Mouse (Mus musculus) kidney, adult 2 months (tissue): Measurements from ENCODE around the gene Fbxw10. TPM values are rescaled to one million over a fixed set of nuclear protein-coding genes. Genes with fewer than 3 reads are reported as not detected.
A peak's percentile ranks its signal among the peaks of the same experiment; 100 is the strongest.

Experiments used
- DNase-seq: peaks from one replicate; pipeline ENCODE4 v3.0.0; 2021
- H3K27ac ChIP-seq: fragments of 200-500 bp; 2 replicates; pipeline ENCODE4 v1.5.1; 2012; ENCODE audit warnings: low read depth, low read length, control low read depth, inconsistent platforms; ENCODE audit not compliant: insufficient read depth
- H3K27me3 ChIP-seq: fragments of 200-500 bp; replicated peaks from 2 replicates; pipeline ENCODE4 v1.6.1; 2012; ENCODE audit warnings: mild to moderate bottlenecking, moderate library complexity, low read length, inconsistent platforms; ENCODE audit not compliant: control insufficient read depth, insufficient read depth
- H3K36me3 ChIP-seq: fragments of 200-500 bp; 2 replicates; pipeline ENCODE4 v1.6.1; 2012; ENCODE audit warnings: mild to moderate bottlenecking, moderate library complexity, low read length, inconsistent platforms; ENCODE audit not compliant: control insufficient read depth, insufficient read depth
- H3K4me1 ChIP-seq: fragments of 200-500 bp; 2 replicates; pipeline ENCODE4 v1.6.1; 2011; ENCODE audit warnings: low read length; ENCODE audit not compliant: control insufficient read depth, insufficient read depth
- H3K4me3 ChIP-seq: fragments of 200-500 bp; 2 replicates; pipeline ENCODE4 v1.5.1; 2011; ENCODE audit warnings: mild to moderate bottlenecking, low read depth, low read length, control low read depth; ENCODE audit not compliant: insufficient read depth
- CTCF ChIP-seq: fragments of 200-500 bp; conservative IDR thresholded peaks from 2 replicates; pipeline ENCODE4 v1.5.1; 2011; ENCODE audit warnings: low read depth, mild to moderate bottlenecking, control low read depth, low read length, moderate library complexity, mixed read lengths; ENCODE audit not compliant: insufficient read depth, insufficient read length
- POLR2A ChIP-seq: fragments of 200-500 bp; IDR thresholded peaks from one replicate; pipeline ENCODE4 v1.6.1; 2011; ENCODE audit warnings: low read depth, low read length, control low read depth
- WGBS: fragments of 180-500 bp; shearing (Covaris S2); methylation state at CpG from one replicate; pipeline ENCODE4 v1.1.7; 2018; 5-methylcytosine and 5-hydroxymethylcytosine counted together
- polyA plus RNA-seq: library from polyadenylated mRNA; depleted of rRNA; stranded (reverse); fragments of >200 nt; gene quantifications from 2 replicates; pipeline ENCODE4 v1.2.3, GENCODE M21; 2012; rRNA removed

The Fbxw10 gene
- polyA plus RNA-seq: 0.29 and 0.30 TPM in 2 replicates

DNA sequence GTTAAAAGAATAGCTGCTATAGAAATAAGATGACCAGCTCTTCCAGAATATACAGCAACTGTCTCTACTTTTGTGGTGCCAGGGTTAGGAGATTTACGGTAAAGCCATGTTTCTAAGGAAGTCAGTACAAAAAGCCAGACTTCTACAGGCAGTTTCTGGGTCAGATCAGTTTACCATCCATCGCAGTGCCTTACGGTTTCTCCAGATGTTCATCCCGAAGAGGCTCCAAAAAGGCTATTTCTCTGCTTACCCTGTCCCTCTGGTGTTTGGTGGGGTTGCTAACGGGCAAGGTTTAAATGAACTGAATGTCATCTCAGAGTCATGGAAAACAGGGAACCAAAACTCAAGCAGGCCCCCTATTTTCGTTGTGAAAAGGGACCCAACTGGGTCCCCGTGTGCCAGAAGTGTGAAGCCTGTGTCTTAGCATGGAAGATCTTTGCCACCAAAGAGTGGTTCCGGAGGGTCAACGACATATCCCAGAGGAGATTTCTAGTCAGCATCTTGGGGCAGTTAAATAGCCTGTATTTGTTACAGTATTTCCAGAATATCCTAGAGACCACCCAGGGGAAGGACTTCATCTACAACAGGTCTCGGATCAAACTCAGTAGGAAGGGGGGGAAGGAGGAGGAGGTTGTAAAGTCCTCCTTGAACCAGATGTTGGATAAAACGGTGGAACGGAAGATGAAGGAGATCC is at the start of gene Fbxw10:
Gene Fbxw10 (plus strand): TSS at position 109 of the 694 bp plus-strand sequence.
- Histone ChIP-seq H3K27ac (no peak within 1 kb of the TSS), H3K4me3 (peak within 1 kb of the TSS; percentile 30; the same call in 1 of the 2 replicates), H3K27me3 (no peaks in the 10 kb centered on the region; the same call in 1 of the 2 replicates), H3K36me3 (no peaks in the 10 kb centered on the region; the same call in 1 of the 2 replicates), H3K4me1 (no peaks in the 10 kb centered on the region)
- TF ChIP-seq CTCF: no peak
- no peak for TF ChIP-seq POLR2A
- WGBS: 24% methylated on average over 12 of the region's 12 CpGs
- peak; percentile 51 for DNase-seq

DNA sequence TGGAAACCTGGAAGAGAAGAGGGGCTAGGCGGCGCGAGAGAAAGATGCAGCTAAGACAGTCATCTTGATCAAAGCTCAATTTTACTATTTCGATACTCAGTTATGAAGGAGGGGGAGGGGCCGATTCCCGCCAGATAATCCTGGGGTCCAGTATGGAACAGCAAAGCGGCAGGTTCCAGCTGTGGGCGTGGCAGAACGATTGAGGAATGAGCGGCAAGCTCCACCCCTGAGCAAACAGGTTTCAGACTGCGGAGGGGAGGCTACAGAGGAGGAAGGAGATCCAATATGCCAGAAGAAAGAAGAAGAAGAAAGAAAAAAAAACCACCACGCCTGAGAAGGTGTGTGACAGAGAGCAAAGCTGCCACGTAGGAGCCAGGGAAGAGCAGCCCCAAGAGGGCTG is 42.8 kb upstream of the Fbxw10 start:
- no peaks in the 10 kb centered on the region for H3K27me3 ChIP-seq
- WGBS: 64% methylated on average over 13 of the region's 13 CpGs
- H3K27ac ChIP-seq: no peak overlapping the region
- H3K4me1 ChIP-seq: no peaks in the 10 kb centered on the region
- H3K36me3 ChIP-seq: no peaks in the 10 kb centered on the region
- TF ChIP-seq CTCF (no peak), POLR2A (no peak)
- no peak overlapping the region for H3K4me3 ChIP-seq
- DNase-seq: no peak

DNA sequence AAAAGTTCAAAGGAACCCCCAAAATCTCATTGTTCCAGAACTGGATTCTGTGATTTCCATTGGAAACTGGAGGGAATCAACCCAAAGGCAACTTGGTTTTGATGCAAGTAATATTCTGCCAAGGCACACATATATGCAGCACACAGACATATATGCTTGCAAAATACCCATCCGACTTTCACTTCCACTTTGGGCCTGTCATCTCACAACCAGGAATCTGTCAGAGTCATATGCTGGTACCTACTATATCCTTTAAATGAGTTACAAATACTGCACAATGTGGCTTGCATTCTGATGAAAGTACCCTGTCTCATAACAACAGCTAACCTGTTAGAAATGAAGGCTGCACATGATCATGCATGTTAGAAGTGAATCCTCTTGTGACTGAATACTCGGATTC is 38.9 kb upstream of the Fbxw10 start:
- Histone ChIP-seq H3K36me3 (no peaks in the 10 kb centered on the region), H3K27ac (no peak overlapping the region), H3K4me3 (no peak overlapping the region), H3K27me3 (no peaks in the 10 kb centered on the region), H3K4me1 (no peaks in the 10 kb centered on the region)
- no peak for DNase-seq
- TF ChIP-seq CTCF (no peak), POLR2A (no peak)
- WGBS: 95% methylated on average over 2 of the region's 2 CpGs

DNA sequence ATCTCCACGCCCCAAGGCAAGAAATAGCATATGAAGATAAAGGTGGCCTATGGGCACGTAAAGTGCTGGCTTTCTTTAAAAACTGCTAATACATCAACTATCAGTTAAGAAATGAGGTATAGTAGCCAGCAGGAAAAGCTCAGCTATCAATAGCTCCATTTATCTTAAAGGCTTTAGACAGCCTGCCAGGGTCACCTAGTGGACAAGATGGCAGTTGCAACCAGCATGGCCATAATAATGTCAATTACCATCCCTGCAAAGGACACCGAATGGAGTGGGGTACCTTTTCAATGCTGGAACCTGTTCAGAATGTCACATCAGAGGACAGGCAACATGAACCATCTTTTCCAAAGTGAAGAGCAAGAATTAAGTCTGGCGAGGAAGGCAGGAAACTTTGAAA is 37.7 kb upstream of the Fbxw10 start:
- Histone ChIP-seq H3K27me3 (no peaks in the 10 kb centered on the region), H3K4me3 (no peak overlapping the region), H3K4me1 (no peaks in the 10 kb centered on the region), H3K27ac (no peak overlapping the region), H3K36me3 (no peaks in the 10 kb centered on the region)
- TF ChIP-seq POLR2A (no peak), CTCF (peak; percentile 42; the same call in 1 of the 2 replicates)
- WGBS: 68% methylated on average over 4 of the region's 4 CpGs
- no peak for DNase-seq

DNA sequence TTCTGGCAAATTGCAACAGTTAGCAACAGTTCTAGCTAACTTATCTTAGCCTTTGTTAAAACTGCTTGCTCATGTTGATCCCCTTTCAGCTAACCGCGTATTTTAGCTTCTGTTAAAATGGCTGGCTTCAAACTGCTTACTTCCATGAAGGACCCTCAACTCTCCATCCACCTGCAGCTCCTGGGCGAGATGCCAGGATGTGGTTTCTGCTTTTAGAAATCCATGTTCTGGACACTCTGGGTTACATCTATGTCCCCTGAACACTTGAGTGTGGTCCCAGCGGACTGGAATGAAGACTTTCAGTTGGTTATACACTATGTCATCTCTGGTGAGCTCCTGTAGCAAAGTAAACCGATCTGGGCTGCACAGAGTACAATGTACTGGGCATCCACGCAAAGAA is 34.6 kb upstream of the Fbxw10 start:
- DNase-seq: peak; percentile 32
- no peak for TF ChIP-seq POLR2A
- TF ChIP-seq CTCF: no peak
- Histone ChIP-seq H3K27ac (no peak overlapping the region), H3K36me3 (no peaks in the 10 kb centered on the region), H3K4me1 (no peaks in the 10 kb centered on the region), H3K27me3 (no peaks in the 10 kb centered on the region), H3K4me3 (no peak overlapping the region)
- WGBS: 84% methylated on average over 6 of the region's 6 CpGs

DNA sequence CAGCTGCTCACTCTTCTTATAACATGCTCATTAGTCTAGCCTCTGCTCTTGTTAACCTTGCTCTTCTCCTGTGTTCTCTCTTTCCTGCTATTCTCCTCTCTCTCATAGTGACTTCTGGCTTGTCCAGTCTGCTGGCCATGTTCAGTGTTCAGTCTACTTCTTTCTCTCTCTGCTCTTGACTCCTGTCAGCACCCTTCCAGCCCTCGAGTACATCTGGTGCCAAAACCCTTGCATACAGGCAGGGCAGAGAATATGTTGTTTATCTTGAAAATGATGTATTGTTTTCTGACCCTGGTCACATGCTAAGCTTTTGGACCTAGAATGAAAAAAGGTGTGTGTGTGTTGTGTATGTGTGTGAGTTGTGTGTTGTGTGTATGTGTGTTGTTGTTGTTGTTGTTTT is 33.4 kb upstream of the Fbxw10 start:
- H3K36me3 ChIP-seq: no peaks in the 10 kb centered on the region
- TF ChIP-seq CTCF: no peak
- H3K27me3 ChIP-seq: no peaks in the 10 kb centered on the region
- no peak overlapping the region for H3K4me3 ChIP-seq
- no peaks in the 10 kb centered on the region for H3K4me1 ChIP-seq
- H3K27ac ChIP-seq: no peak overlapping the region
- no peak for DNase-seq
- WGBS: 55% methylated on average over 1 of the region's 1 CpGs

- 67% methylated on average over 6 of the region's 6 CpGs for WGBS
- no peaks in the 10 kb centered on the region for H3K27me3 ChIP-seq
- no peaks in the 10 kb centered on the region for H3K36me3 ChIP-seq
- DNase-seq: peak; percentile 50
- no peak overlapping the region for H3K4me3 ChIP-seq
- H3K4me1 ChIP-seq: no peaks in the 10 kb centered on the region
- H3K27ac ChIP-seq: no peak overlapping the region
- TF ChIP-seq CTCF (no peak), POLR2A (no peak)
Measured at GRCm38 (mm10) chr11:62813970-62814624, 32.8 kb upstream of the Fbxw10 start.
